Mouse (Mus musculus) ES-Bruce4 (cell line): Measurements from ENCODE around the gene Uhrf1. TPM values are rescaled to one million over a fixed set of nuclear protein-coding genes. Genes with fewer than 3 reads are reported as not detected.

Experiments used
- H3K27ac ChIP-seq: 2 replicates; pipeline ENCODE4 v1.5.1; 2012; ENCODE audit warnings: low read length, inconsistent platforms; ENCODE audit not compliant: insufficient read depth
- H3K27me3 ChIP-seq: 2 replicates; pipeline ENCODE4 v1.6.1; 2012; ENCODE audit warnings: mild to moderate bottlenecking, low read length, inconsistent platforms; ENCODE audit not compliant: control insufficient read depth, poor library complexity, insufficient read depth, severe bottlenecking
- H3K36me3 ChIP-seq: 2 replicates; pipeline ENCODE4 v1.6.1; 2012; ENCODE audit warnings: inconsistent platforms, mild to moderate bottlenecking, low read length, moderate library complexity; ENCODE audit not compliant: control insufficient read depth, poor library complexity, insufficient read depth, severe bottlenecking
- H3K4me1 ChIP-seq: one replicate; pipeline ENCODE4 v1.8.1; 2011; ENCODE audit warnings: low read length; ENCODE audit not compliant: control insufficient read depth, insufficient read depth
- H3K4me3 ChIP-seq: 2 replicates; pipeline ENCODE4 v1.5.1; 2011; ENCODE audit warnings: low read depth, mild to moderate bottlenecking, low read length
- H3K9ac ChIP-seq: 2 replicates; pipeline ENCODE4 v1.6.1; 2012; ENCODE audit warnings: low read depth, mild to moderate bottlenecking, inconsistent platforms; ENCODE audit not compliant: poor library complexity, severe bottlenecking
- H3K9me3 ChIP-seq: replicated peaks from 2 replicates; pipeline ENCODE4 v1.6.1; 2012; ENCODE audit warnings: mild to moderate bottlenecking, low read length, inconsistent platforms; ENCODE audit not compliant: control insufficient read depth, poor library complexity, insufficient read depth, severe bottlenecking
- CTCF ChIP-seq: IDR thresholded peaks from one replicate; pipeline ENCODE4 v1.8.1; 2011; ENCODE audit warnings: low read depth, low read length
- EP300 ChIP-seq: IDR thresholded peaks from 2 replicates; pipeline ENCODE4 v1.6.1; 2011; ENCODE audit warnings: low read depth, low read length; ENCODE audit not compliant: insufficient read depth
- POLR2A ChIP-seq: IDR thresholded peaks from one replicate; pipeline ENCODE4 v1.8.1; 2011; ENCODE audit warnings: low read length; ENCODE audit not compliant: insufficient read depth
- polyA plus RNA-seq: library from polyadenylated mRNA; stranded (reverse); fragments of >200 nt; gene quantifications from 2 replicates; pipeline ENCODE4 v1.2.4, GENCODE M21; 2011; ENCODE audit warnings: low read depth; ENCODE audit not compliant: missing spikeins, insufficient read depth, insufficient read length

The Uhrf1 gene
- polyA plus RNA-seq, 1 experiment = 162 TPM

- Histone ChIP-seq H3K36me3 (peaks cover 8% of the 10 kb centered on the region), H3K27ac (no peak overlapping the region), H3K9ac (no peak overlapping the region), H3K27me3 (no peaks in the 10 kb centered on the region), H3K4me1 (peaks cover 4% of the 10 kb centered on the region), H3K9me3 (no peaks in the 10 kb centered on the region), H3K4me3 (no peak overlapping the region)
- TF ChIP-seq POLR2A (no peak), CTCF (no peak), EP300 (no peak)
Measured at GRCm38 (mm10) chr17:56259301-56260037, 43.7 kb upstream of the Uhrf1 start.

GRCm38 (mm10) chr17:56261166-56261565 is 42.0 kb upstream of the Uhrf1 start:
- H3K9me3 ChIP-seq = no peaks in the 10 kb centered on the region
- H3K9ac ChIP-seq = no peak overlapping the region
- H3K36me3 ChIP-seq = peaks cover 8% of the 10 kb centered on the region
- peaks cover 6% of the 10 kb centered on the region for H3K4me1 ChIP-seq
- no peak overlapping the region for H3K4me3 ChIP-seq
- no peak for TF ChIP-seq CTCF
- TF ChIP-seq POLR2A = no peak
- no peak for TF ChIP-seq EP300
- 0 out of 2 replicates have a peak overlapping the region, but pooled peaks have one; percentile 10 for H3K27ac ChIP-seq
- H3K27me3 ChIP-seq = no peaks in the 10 kb centered on the region

GRCm38 (mm10) chr17:56262645-56263094 is 40.5 kb upstream of the Uhrf1 start:
- Histone ChIP-seq H3K36me3 (peaks cover 8% of the 10 kb centered on the region), H3K27me3 (no peaks in the 10 kb centered on the region), H3K9ac (no peak overlapping the region), H3K27ac (no peak overlapping the region), H3K4me1 (peaks cover 7% of the 10 kb centered on the region), H3K4me3 (no peak overlapping the region), H3K9me3 (no peaks in the 10 kb centered on the region)
- TF ChIP-seq EP300 (no peak), CTCF (no peak), POLR2A (no peak)

- Histone ChIP-seq H3K4me1 (peaks cover 7% of the 10 kb centered on the region), H3K9ac (no peak overlapping the region), H3K36me3 (peaks cover 3% of the 10 kb centered on the region; the same call in 1 of the 2 replicates), H3K9me3 (no peaks in the 10 kb centered on the region), H3K27me3 (no peaks in the 10 kb centered on the region), H3K4me3 (no peak overlapping the region), H3K27ac (no peak overlapping the region)
- TF ChIP-seq POLR2A = no peak
- TF ChIP-seq CTCF = peak; percentile 94
Measured at GRCm38 (mm10) chr17:56264020-56264419, 39.1 kb upstream of the Uhrf1 start.

- no peaks in the 10 kb centered on the region; the same call in 1 of the 2 replicates for H3K36me3 ChIP-seq
- no peak overlapping the region for H3K9ac ChIP-seq
- H3K27me3 ChIP-seq = no peaks in the 10 kb centered on the region
- peaks cover 7% of the 10 kb centered on the region for H3K4me1 ChIP-seq
- H3K4me3 ChIP-seq = no peak overlapping the region
- H3K9me3 ChIP-seq = no peaks in the 10 kb centered on the region
- TF ChIP-seq POLR2A (no peak), CTCF (no peak)
- H3K27ac ChIP-seq = no peak overlapping the region
Measured at GRCm38 (mm10) chr17:56265011-56265410, 38.1 kb upstream of the Uhrf1 start.

- Histone ChIP-seq H3K9me3 (no peaks in the 10 kb centered on the region), H3K27me3 (no peaks in the 10 kb centered on the region), H3K9ac (no peak overlapping the region), H3K36me3 (no peaks in the 10 kb centered on the region), H3K27ac (peak overlapping the region; percentile 57), H3K4me1 (peaks cover 4% of the 10 kb centered on the region), H3K4me3 (no peak overlapping the region)
- TF ChIP-seq EP300 = no peak
- TF ChIP-seq CTCF = no peak
- no peak for TF ChIP-seq POLR2A
Measured at GRCm38 (mm10) chr17:56265869-56266268, 37.3 kb upstream of the Uhrf1 start.
